Mouse (Mus musculus): ENCODE measurements around the gene Epha8.

Epha8 gene

GRCm38 (mm10) chr4:136956751-136957446 lies at the start of gene Epha8:
Gene Epha8, minus strand, starts transcription at chr4:136956816.
- no peak for DNase-seq (ENCODE audit: low spot score in 2 of 2)

GRCm38 (mm10) chr4:137001825-137002224 lies 45.2 kb upstream of the Epha8 start:
- no peak for DNase-seq (ENCODE audit: low spot score in 2 of 2)

- DNase-seq (ENCODE audit: low spot score in 2 of 2): no peak
These were observed 44.4 kb upstream of the Epha8 start for GRCm38 (mm10) chr4:137001020-137001419.

GRCm38 (mm10) chr4:136998371-136998770 lies 41.8 kb upstream of the Epha8 start:
- DNase-seq (ENCODE audit: low spot score in 2 of 2): no peak

GRCm38 (mm10) chr4:136997723-136998345 lies 41.2 kb upstream of the Epha8 start:
- DNase-seq (ENCODE audit: low spot score in 2 of 2): no peak

- DNase-seq (ENCODE audit: low spot score in 2 of 2): no peak
These were observed 40.3 kb upstream of the Epha8 start for GRCm38 (mm10) chr4:136996933-136997332.

GRCm38 (mm10) chr4:136995361-136995760 lies 38.7 kb upstream of the Epha8 start:
- DNase-seq (ENCODE audit: low spot score in 2 of 2): no peak

GRCm38 (mm10) chr4:136981993-136982695 lies 25.5 kb upstream of the Epha8 start:
- no peak for DNase-seq (ENCODE audit: low spot score in 2 of 2)

- DNase-seq (ENCODE audit: low spot score in 2 of 2): peak in 1 of 2 experiments; percentile 47
These were observed 24.7 kb upstream of the Epha8 start for GRCm38 (mm10) chr4:136981347-136981746.

GRCm38 (mm10) chr4:136980921-136981320 lies 24.3 kb upstream of the Epha8 start:
- no peak for DNase-seq (ENCODE audit: low spot score in 2 of 2)

- no peak for DNase-seq (ENCODE audit: low spot score in 2 of 2)
These were observed 20.6 kb upstream of the Epha8 start for GRCm38 (mm10) chr4:136977244-136977643.

GRCm38 (mm10) chr4:136970939-136971338 lies 14.3 kb upstream of the Epha8 start:
- peak in 1 of 2 experiments; percentile 48 for DNase-seq (ENCODE audit: low spot score in 2 of 2)

GRCm38 (mm10) chr4:136969503-136970276 lies 13.1 kb upstream of the Epha8 start:
- DNase-seq (ENCODE audit: low spot score in 2 of 2): no peak

GRCm38 (mm10) chr4:136969096-136969495 lies 12.5 kb upstream of the Epha8 start:
- no peak for DNase-seq (ENCODE audit: low spot score in 2 of 2)

- no peak for DNase-seq (ENCODE audit: low spot score in 2 of 2)
These were observed 10.9 kb upstream of the Epha8 start for GRCm38 (mm10) chr4:136967511-136967910.

GRCm38 (mm10) chr4:136966493-136967390 lies 10.1 kb upstream of the Epha8 start:
- no peak for DNase-seq (ENCODE audit: low spot score in 2 of 2)

- no peak for DNase-seq (ENCODE audit: low spot score in 2 of 2)
These were observed 8.4 kb upstream of the Epha8 start for GRCm38 (mm10) chr4:136964990-136965421.

- no peak for DNase-seq (ENCODE audit: low spot score in 2 of 2)
These were observed 5.8 kb upstream of the Epha8 start for GRCm38 (mm10) chr4:136962447-136962846.

GRCm38 (mm10) chr4:136961642-136962285 lies 5.1 kb upstream of the Epha8 start:
- DNase-seq (ENCODE audit: low spot score in 2 of 2): no peak

- DNase-seq (ENCODE audit: low spot score in 2 of 2): no peak
These were observed 4.0 kb upstream of the Epha8 start for GRCm38 (mm10) chr4:136960581-136960980.
